Mouse (Mus musculus) lung, adult 2 months (tissue): ENCODE data around the gene Wwox. TPM values are rescaled to one million over a fixed set of nuclear protein-coding genes. Genes with fewer than 3 reads are reported as not detected.

Source experiments
- DNase-seq: peaks from one replicate; pipeline ENCODE4 v3.0.0; 2022
- H3K4me1 ChIP-seq: fragments of 200-500 bp; 2 replicates; pipeline ENCODE4 v1.6.1; 2011; ENCODE audit warnings: low read length; ENCODE audit not compliant: control insufficient read depth, insufficient read depth
- H3K4me3 ChIP-seq: fragments of 200-500 bp; replicated peaks from 2 replicates; pipeline ENCODE3; 2011; ENCODE audit warnings: low read depth, mild to moderate bottlenecking, control low read depth, low read length; ENCODE audit errors: extremely low read depth
- CTCF ChIP-seq: fragments of 200-500 bp; IDR thresholded peaks from 2 replicates; pipeline ENCODE4 v1.5.1; 2011; ENCODE audit warnings: mild to moderate bottlenecking, low read length, control low read depth; ENCODE audit not compliant: insufficient read depth
- POLR2A ChIP-seq: fragments of 200-500 bp; IDR thresholded peaks from 2 replicates; pipeline ENCODE4 v1.6.1; 2011; ENCODE audit warnings: low read depth, mild to moderate bottlenecking, control low read depth, low read length, borderline replicate concordance; ENCODE audit errors: extremely low read depth
- WGBS: fragments of 180-500 bp; shearing (Covaris S2); methylation state at CpG from one replicate; pipeline ENCODE4 v1.1.7; 2018; 5-methylcytosine and 5-hydroxymethylcytosine counted together
- polyA plus RNA-seq: library from polyadenylated mRNA; depleted of rRNA; stranded (reverse); fragments of >200 nt; gene quantifications from 2 replicates; pipeline ENCODE4 v1.2.3, GENCODE M21; 2012

The Wwox gene
- polyA plus RNA-seq, 1 experiment, result 8.5 TPM

- DNase-seq, result no peak
- Histone ChIP-seq H3K4me1 (no peaks in the 10 kb centered on the region), H3K4me3 (no peak overlapping the region)
- TF ChIP-seq POLR2A, result no peak
- TF ChIP-seq CTCF, result no peak
- WGBS, result 85% methylated on average over 5 of the region's 5 CpGs
These were observed 687.2 kb downstream of the Wwox start for GRCm38 (mm10) chr8:115126674-115127073.

- Histone ChIP-seq H3K4me3 (no peak overlapping the region), H3K4me1 (no peaks in the 10 kb centered on the region)
- no peak for TF ChIP-seq POLR2A
- TF ChIP-seq CTCF, result no peak
- DNase-seq, result no peak
- WGBS, result 94% methylated on average over 4 of the region's 4 CpGs
These were observed 689.9 kb downstream of the Wwox start for GRCm38 (mm10) chr8:115129307-115129706.

- DNase-seq, result no peak
- H3K4me3 ChIP-seq, result no peak overlapping the region
- TF ChIP-seq POLR2A (no peak), CTCF (no peak)
- H3K4me1 ChIP-seq, result no peaks in the 10 kb centered on the region
- 69% methylated on average over 17 of the region's 17 CpGs for WGBS
These were observed 693.7 kb downstream of the Wwox start for GRCm38 (mm10) chr8:115133119-115133518.

GRCm38 (mm10) chr8:115133711-115134218 is 694.3 kb downstream of the Wwox start:
- no peaks in the 10 kb centered on the region for H3K4me1 ChIP-seq
- no peak for TF ChIP-seq CTCF
- TF ChIP-seq POLR2A, result no peak
- DNase-seq, result no peak
- H3K4me3 ChIP-seq, result no peak overlapping the region
- WGBS, result 59% methylated on average over 7 of the region's 7 CpGs

- no peak overlapping the region for H3K4me3 ChIP-seq
- DNase-seq, result no peak
- no peaks in the 10 kb centered on the region for H3K4me1 ChIP-seq
- WGBS, result 88% methylated on average over 10 of the region's 10 CpGs
- TF ChIP-seq CTCF (no peak), POLR2A (no peak)
These were observed 697.4 kb downstream of the Wwox start for GRCm38 (mm10) chr8:115136888-115137287.

GRCm38 (mm10) chr8:115141614-115142013 is 702.2 kb downstream of the Wwox start:
- Histone ChIP-seq H3K4me3 (no peak overlapping the region), H3K4me1 (no peaks in the 10 kb centered on the region)
- no peak for DNase-seq
- no peak for TF ChIP-seq CTCF
- TF ChIP-seq POLR2A, result no peak
- 83% methylated on average over 8 of the region's 8 CpGs for WGBS

- DNase-seq, result no peak
These were observed 704.3 kb downstream of the Wwox start for GRCm38 (mm10) chr8:115143530-115144320.

GRCm38 (mm10) chr8:115147006-115147405 is 707.6 kb downstream of the Wwox start:
- WGBS, result 63% methylated on average over 9 of the region's 9 CpGs

More at GRCm38 (mm10) chr8:115143530-115144320, 704.3 kb downstream of the Wwox start:
- H3K4me3 ChIP-seq, result no peak overlapping the region
- H3K4me1 ChIP-seq, result no peaks in the 10 kb centered on the region
- no peak for TF ChIP-seq CTCF
- no peak for TF ChIP-seq POLR2A
- WGBS, result 67% methylated on average over 9 of the region's 9 CpGs

GRCm38 (mm10) chr8:115150446-115151109 is 711.1 kb downstream of the Wwox start:
- no peaks in the 10 kb centered on the region for H3K4me1 ChIP-seq
- H3K4me3 ChIP-seq, result no peak overlapping the region
- TF ChIP-seq POLR2A (no peak), CTCF (no peak)
- DNase-seq, result no peak
- WGBS, result 67% methylated on average over 24 of the region's 24 CpGs

More at GRCm38 (mm10) chr8:115147006-115147405, 707.6 kb downstream of the Wwox start:
- H3K4me1 ChIP-seq, result no peaks in the 10 kb centered on the region
- no peak for DNase-seq
- no peak overlapping the region for H3K4me3 ChIP-seq
- no peak for TF ChIP-seq CTCF
- no peak for TF ChIP-seq POLR2A

- Histone ChIP-seq H3K4me1 (no peaks in the 10 kb centered on the region), H3K4me3 (no peak overlapping the region)
- DNase-seq, result no peak
- TF ChIP-seq CTCF, result no peak
- no peak for TF ChIP-seq POLR2A
- 42% methylated on average over 6 of the region's 6 CpGs for WGBS
These were observed 712.0 kb downstream of the Wwox start for GRCm38 (mm10) chr8:115151416-115151815.
